Mouse (Mus musculus) lung, embryonic 14.5 days (tissue): ENCODE measurements around the gene Stim1. TPM values are rescaled to one million over a fixed set of nuclear protein-coding genes. Genes with fewer than 3 reads are reported as not detected.
"Not testable (repeated sequence)": the region's sequence is repeated elsewhere in the genome, so short reads cannot be mapped to it uniquely, and the experiment has no call there.

Source experiments
- ATAC-seq: fragments of 200-750 bp; cut with Nextera tagmentation; 2 replicates; pipeline ENCODE4 v1.8.0; 2017; ENCODE audit warnings: mild to moderate bottlenecking, moderate TSS enrichment, moderate library complexity; ENCODE audit not compliant: insufficient read depth
- DNase-seq: peaks from one replicate; pipeline ENCODE4 v3.0.0-alpha.2; 2015
- H3K27ac ChIP-seq: fragments of 300-500 bp; sonication (generic); 2 replicates; pipeline ENCODE4 v1.5.1; 2014; ENCODE audit warnings: low read depth, mild to moderate bottlenecking, moderate library complexity
- H3K27me3 ChIP-seq: fragments of 300-500 bp; sonication (generic); 2 replicates; pipeline ENCODE4 v1.6.1; 2014; ENCODE audit warnings: low read length, control low read depth; ENCODE audit not compliant: insufficient read depth
- H3K36me3 ChIP-seq: fragments of 300-500 bp; sonication (generic); 2 replicates; pipeline ENCODE4 v1.6.1; 2014; ENCODE audit warnings: control low read depth; ENCODE audit not compliant: insufficient read depth
- H3K4me1 ChIP-seq: fragments of 300-500 bp; sonication (generic); 2 replicates; pipeline ENCODE4 v1.6.1; 2014; ENCODE audit warnings: antibody characterized with exemption, control low read depth; ENCODE audit not compliant: insufficient read depth
- H3K4me2 ChIP-seq: fragments of 300-500 bp; sonication (generic); 2 replicates; pipeline ENCODE4 v1.6.1; 2014; ENCODE audit warnings: mild to moderate bottlenecking
- H3K4me3 ChIP-seq: fragments of 300-500 bp; sonication (generic); 2 replicates; pipeline ENCODE4 v1.5.1; 2014; ENCODE audit warnings: low read depth, low read length
- H3K9ac ChIP-seq: fragments of 300-500 bp; sonication (generic); 2 replicates; pipeline ENCODE4 v1.6.1; 2014
- H3K9me3 ChIP-seq: fragments of 300-500 bp; sonication (generic); 2 replicates; pipeline ENCODE4 v1.6.1; 2016; ENCODE audit warnings: low read depth, low read length, control low read depth
- CTCF ChIP-seq: IDR thresholded peaks from 2 replicates; pipeline ENCODE4 v1.5.1; 2016; ENCODE audit warnings: antibody characterized with exemption, low read depth
- WGBS: fragments of 180-500 bp; shearing (Covaris S2); extraction: QIAGEN DNeasy Blood & Tissue Kit; methylation state at CpG from one replicate; pipeline ENCODE4 v1.1.7; 2014; 5-methylcytosine and 5-hydroxymethylcytosine counted together
- polyA plus RNA-seq: library from polyadenylated mRNA; unstranded; fragments of >200 nt; fragmentation: Nextera tagmentation; extraction: Ambion mirVana; gene quantifications from 2 replicates; pipeline ENCODE4 v1.2.1, GENCODE M21; 2014

Stim1 gene
- polyA plus RNA-seq, 1 experiment from 2014 or later = 15.9 TPM

DNA sequence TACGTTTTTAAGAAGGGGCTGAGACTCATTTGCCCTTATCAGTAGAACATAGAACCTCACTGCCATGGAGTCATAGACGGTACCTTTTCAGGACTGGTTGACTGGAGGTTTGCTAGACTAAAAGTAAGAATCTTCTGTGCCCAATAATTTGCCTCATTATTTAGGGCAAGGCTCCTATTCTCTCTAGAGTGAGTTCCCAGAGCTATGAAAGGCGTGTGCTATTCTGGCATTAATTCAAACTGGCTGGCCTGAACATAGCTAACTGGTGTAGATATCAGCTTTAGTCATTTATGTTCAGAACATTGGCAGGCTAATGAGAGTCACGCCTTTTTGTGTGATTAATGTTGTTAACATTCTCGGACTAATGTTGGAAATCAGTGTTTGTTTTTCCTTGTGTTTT, 121.5 kb downstream of the Stim1 start:
- WGBS = 50% methylated on average over 5 of the region's 5 CpGs
- Histone ChIP-seq H3K9ac (no peak overlapping the region), H3K4me1 (no peaks in the 10 kb centered on the region), H3K27me3 (no peaks in the 10 kb centered on the region), H3K4me2 (no peak overlapping the region), H3K36me3 (no peaks in the 10 kb centered on the region), H3K27ac (no peak overlapping the region), H3K9me3 (no peaks in the 10 kb centered on the region), H3K4me3 (no peak overlapping the region)
- ATAC-seq (no peak), DNase-seq (peak; percentile 50)
- TF ChIP-seq CTCF = no peak

DNA sequence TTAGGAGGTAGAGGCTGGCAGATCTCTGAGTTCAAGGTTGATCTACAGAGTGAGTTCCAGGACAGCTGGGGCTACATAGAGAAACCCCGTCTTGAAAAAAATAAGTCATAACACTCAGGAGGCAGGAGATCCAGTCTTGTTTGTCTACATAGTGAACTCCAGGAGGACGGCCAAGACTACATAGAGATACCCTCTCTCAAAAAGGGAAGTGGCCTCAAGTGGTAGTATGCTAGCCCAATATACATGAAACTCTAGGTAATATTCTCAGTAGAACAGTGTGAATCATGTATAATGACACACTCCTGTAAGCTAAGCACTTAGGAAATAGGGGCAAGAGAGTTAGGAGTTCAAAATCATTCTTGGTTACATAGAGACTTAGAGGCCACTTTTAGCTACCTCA, 126.3 kb downstream of the Stim1 start:
- DNase-seq = no peak
- Histone ChIP-seq H3K9me3 (no peaks in the 10 kb centered on the region), H3K4me3 (no peak overlapping the region), H3K36me3 (no peaks in the 10 kb centered on the region), H3K27ac (no peak overlapping the region), H3K27me3 (no peaks in the 10 kb centered on the region), H3K4me1 (no peaks in the 10 kb centered on the region), H3K9ac (no peak overlapping the region), H3K4me2 (no peak overlapping the region)
- TF ChIP-seq CTCF = no peak
- ATAC-seq = no peak
- 79% methylated on average over 2 of the region's 2 CpGs for WGBS

DNA sequence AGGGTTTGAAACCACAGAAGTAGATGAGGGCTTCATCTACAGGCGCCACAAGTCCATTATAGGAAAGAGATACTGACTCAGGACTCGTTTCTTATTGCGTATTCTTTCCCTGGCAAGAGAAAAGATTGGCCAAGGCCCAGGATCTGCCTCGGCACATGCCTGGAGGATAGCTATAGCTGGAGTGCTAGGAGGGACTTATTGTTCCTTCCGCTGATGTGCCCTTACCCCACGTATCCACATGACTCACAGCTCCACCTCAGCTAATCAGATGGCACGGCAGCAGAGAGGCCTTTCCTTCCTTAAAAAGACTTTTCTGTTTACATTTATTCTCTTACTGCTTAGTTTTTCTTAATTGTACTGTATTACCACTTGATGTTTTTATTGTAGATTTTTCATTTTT, 128.3 kb downstream of the Stim1 start:
- Histone ChIP-seq H3K9me3 (no peaks in the 10 kb centered on the region), H3K9ac (no peak overlapping the region), H3K27ac (no peak overlapping the region), H3K4me3 (no peak overlapping the region), H3K27me3 (no peaks in the 10 kb centered on the region), H3K36me3 (no peaks in the 10 kb centered on the region), H3K4me1 (no peaks in the 10 kb centered on the region), H3K4me2 (no peak overlapping the region)
- TF ChIP-seq CTCF = no peak
- ATAC-seq = no peak
- peak; percentile 11 for DNase-seq
- 65% methylated on average over 7 of the region's 7 CpGs for WGBS

DNA sequence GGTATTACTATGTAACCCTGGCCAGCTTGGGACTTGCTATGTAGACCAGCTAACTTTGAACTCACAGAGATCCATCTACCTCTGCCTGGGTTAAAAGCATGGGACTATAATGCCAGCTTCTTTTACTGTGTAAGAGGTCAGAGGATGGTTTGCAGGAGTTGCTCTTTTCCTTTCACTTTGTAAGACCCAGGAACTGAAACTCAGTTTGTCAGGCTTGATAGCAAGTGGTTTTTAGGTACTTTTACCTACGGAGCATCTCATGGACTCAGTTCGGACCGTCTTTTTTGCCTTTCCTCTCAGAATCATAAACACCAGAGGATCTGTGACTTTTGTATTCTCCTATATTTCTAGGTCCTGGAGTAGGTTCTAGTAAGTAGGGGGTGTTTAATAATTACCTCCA, 128.7 kb downstream of the Stim1 start:
- Histone ChIP-seq H3K4me3 (no peak overlapping the region), H3K27ac (no peak overlapping the region), H3K4me2 (no peak overlapping the region), H3K9ac (no peak overlapping the region), H3K36me3 (no peaks in the 10 kb centered on the region), H3K9me3 (no peaks in the 10 kb centered on the region), H3K4me1 (no peaks in the 10 kb centered on the region), H3K27me3 (no peaks in the 10 kb centered on the region)
- ATAC-seq (no peak), DNase-seq (no peak)
- WGBS = 96% methylated on average over 3 of the region's 3 CpGs
- TF ChIP-seq CTCF = no peak

DNA sequence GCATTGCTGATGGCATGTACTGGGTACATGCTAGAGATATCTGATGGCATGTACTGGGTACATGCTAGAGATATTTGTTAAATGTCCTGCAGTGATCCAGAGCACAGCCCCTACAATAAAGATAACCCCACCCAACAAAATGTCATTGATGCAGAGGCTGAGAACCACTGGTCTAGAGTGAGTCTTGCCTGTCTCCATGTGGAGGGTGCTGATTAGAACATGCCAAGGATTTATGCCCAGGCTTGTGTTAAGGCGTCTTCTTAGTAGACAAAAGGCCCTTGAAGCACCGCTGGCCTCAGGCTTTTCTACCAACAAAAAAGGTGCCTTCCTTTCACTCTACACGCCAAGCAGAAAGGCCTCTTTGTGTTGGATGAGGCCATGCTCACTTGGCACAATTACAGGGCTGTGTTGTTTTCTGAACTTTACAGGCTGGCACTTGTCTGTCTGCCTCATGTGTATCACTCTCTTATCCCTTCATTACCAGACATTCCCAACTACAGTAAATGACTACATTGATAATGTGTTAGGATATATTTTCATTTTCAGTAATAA, 131.7 kb downstream of the Stim1 start:
- DNase-seq (no peak), ATAC-seq (no peak)
- Histone ChIP-seq H3K4me3 (no peak overlapping the region), H3K27me3 (no peaks in the 10 kb centered on the region), H3K9me3 (no peaks in the 10 kb centered on the region), H3K36me3 (no peaks in the 10 kb centered on the region), H3K4me1 (no peaks in the 10 kb centered on the region), H3K9ac (no peak overlapping the region), H3K4me2 (no peak overlapping the region), H3K27ac (no peak overlapping the region)
- TF ChIP-seq CTCF = no peak
- whole genome bisulfite sequencing = 77% methylated on average over 3 of the region's 3 CpGs

DNA sequence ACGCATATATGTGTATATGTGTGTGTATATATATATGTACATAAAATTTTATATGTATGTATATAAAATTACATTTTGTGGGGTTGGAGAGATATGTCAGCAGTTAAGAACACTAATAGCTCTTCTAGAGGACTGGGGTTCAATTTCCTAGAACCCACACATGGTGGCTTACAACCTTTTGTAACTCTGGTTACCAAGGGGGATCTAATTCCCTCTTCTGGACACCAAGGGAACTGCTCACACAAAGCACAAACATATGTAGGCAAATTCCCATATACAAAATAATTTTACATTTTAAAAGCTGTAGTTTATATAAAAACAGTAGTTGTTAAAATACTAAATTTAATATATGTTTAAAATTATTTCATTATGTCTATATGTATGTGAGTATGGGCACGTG, 136.5 kb downstream of the Stim1 start:
- 0 out of 2 replicates have a peak, but pooled peaks have one; percentile 3 for TF ChIP-seq CTCF
- ATAC-seq (no peak), DNase-seq (no peak)
- H3K9ac ChIP-seq = no peak overlapping the region
- no peaks in the 10 kb centered on the region for H3K27me3 ChIP-seq
- WGBS = 85% methylated on average over 2 of the region's 2 CpGs
- no peak overlapping the region for H3K4me3 ChIP-seq
- no peaks in the 10 kb centered on the region for H3K4me1 ChIP-seq
- H3K36me3 ChIP-seq = no peaks in the 10 kb centered on the region
- H3K9me3 ChIP-seq = no peaks in the 10 kb centered on the region
- H3K4me2 ChIP-seq = no peak overlapping the region
- H3K27ac ChIP-seq = no peak overlapping the region

DNA sequence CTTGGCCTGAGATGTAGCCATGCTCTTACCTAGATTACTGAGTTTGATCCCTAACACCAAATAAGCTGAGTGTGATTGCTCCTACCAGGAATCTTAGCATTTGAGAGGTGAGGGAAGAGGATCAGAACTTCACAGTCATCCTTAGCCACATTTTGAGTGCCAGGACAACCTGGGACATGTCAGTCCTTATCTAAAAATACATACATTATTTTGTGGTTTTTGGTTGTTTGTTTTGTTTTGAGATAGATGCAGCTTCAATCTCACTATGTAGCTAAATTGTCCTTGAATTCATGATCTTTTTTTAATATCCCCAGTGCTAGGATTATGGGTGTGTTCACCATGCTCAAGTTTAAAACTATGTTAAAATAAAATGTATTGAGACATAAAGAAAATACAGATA, 139.8 kb downstream of the Stim1 start:
- Histone ChIP-seq H3K9ac (no peak overlapping the region), H3K36me3 (no peaks in the 10 kb centered on the region), H3K4me2 (no peak overlapping the region), H3K27ac (no peak overlapping the region), H3K4me3 (no peak overlapping the region), H3K4me1 (no peaks in the 10 kb centered on the region), H3K9me3 (no peaks in the 10 kb centered on the region), H3K27me3 (no peaks in the 10 kb centered on the region)
- DNase-seq = no peak
- TF ChIP-seq CTCF = no peak
- no peak for ATAC-seq

DNA sequence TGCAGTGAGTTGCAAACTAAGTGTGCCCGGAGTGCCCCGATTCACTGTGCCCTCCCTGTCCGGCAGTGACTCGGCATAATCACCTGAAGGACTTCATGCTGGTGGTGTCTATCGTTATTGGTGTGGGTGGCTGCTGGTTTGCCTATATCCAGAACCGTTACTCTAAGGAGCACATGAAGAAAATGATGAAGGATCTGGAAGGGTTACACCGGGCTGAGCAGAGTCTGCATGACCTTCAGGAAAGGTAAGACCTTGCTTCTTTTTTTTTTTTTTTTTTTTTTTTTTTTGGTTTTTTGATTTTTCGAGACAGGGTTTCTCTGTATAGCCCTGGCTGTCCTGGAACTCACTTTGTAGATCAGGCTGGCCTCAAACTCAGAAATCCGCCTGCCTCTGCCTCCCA, 147.7 kb downstream of the Stim1 start:
- WGBS = 89% methylated on average over 9 of the region's 9 CpGs

More for the DNA sequence above, 147.7 kb downstream of the Stim1 start:
- not testable (repeated sequence) for H3K4me1 ChIP-seq, H3K4me3 ChIP-seq, H3K27ac ChIP-seq, ATAC-seq, H3K9ac ChIP-seq, H3K4me2 ChIP-seq, H3K27me3 ChIP-seq, H3K36me3 ChIP-seq, H3K9me3 ChIP-seq, DNase-seq
